Mouse (Mus musculus) hematopoietic stem cell, adult 5-6 weeks (primary cell): ENCODE measurements at regions not wholly inside any gene's neighbourhood (a gene's known extent, or its start where the extent isn't known, plus 50 kb on each side); places are given as distances from the start of the nearest gene placed in this dataset.

Experiments
- ATAC-seq, 2 experiments: fragments of 125-278 bp in 1 of 2; replicated peaks in 1 of 2; 2 replicates each; pipeline ENCODE4 v1.8.0; 2016 to 2017; ENCODE audit warnings: inconsistent platforms in 2 of 2, mild to moderate bottlenecking in 2 of 2, moderate number of reproducible peaks in 2 of 2, low read depth in 1 of 2, moderate TSS enrichment in 1 of 2; ENCODE audit not compliant: low FRiP score in 2 of 2, poor library complexity in 2 of 2, severe bottlenecking in 2 of 2, insufficient read depth in 1 of 2, low TSS enrichment in 1 of 2

- ATAC-seq = no peak
Measured at GRCm38 (mm10) chr17:74920056-74920455, 85.3 kb upstream of the Ltbp1 start.

- ATAC-seq = no peak
Measured at GRCm38 (mm10) chr17:74921413-74921812, 84.0 kb upstream of the Ltbp1 start.

GRCm38 (mm10) chr17:74922016-74922415 lies 83.4 kb upstream of the Ltbp1 start:
- ATAC-seq = no peak

- ATAC-seq = no peak
Measured at GRCm38 (mm10) chr17:74922591-74922990, 82.8 kb upstream of the Ltbp1 start.

GRCm38 (mm10) chr17:74923101-74923500 lies 82.3 kb upstream of the Ltbp1 start:
- ATAC-seq = no peak

- ATAC-seq = no peak
Measured at GRCm38 (mm10) chr17:74925131-74925530, 80.2 kb upstream of the Ltbp1 start.

GRCm38 (mm10) chr17:74927981-74928380 lies 77.4 kb upstream of the Ltbp1 start:
- ATAC-seq = no peak

GRCm38 (mm10) chr17:74931540-74931939 lies 73.8 kb upstream of the Ltbp1 start:
- ATAC-seq = no peak

GRCm38 (mm10) chr17:74941393-74941792 lies 64.0 kb upstream of the Ltbp1 start:
- no peak for ATAC-seq

- ATAC-seq = no peak
Measured at GRCm38 (mm10) chr17:74942984-74943801, 62.2 kb upstream of the Ltbp1 start.

- ATAC-seq = no peak
Measured at GRCm38 (mm10) chr17:74943802-74944193, 61.6 kb upstream of the Ltbp1 start.

GRCm38 (mm10) chr17:74945149-74945548 lies 60.2 kb upstream of the Ltbp1 start:
- ATAC-seq = no peak

GRCm38 (mm10) chr17:74948476-74948875 lies 56.9 kb upstream of the Ltbp1 start:
- no peak for ATAC-seq

GRCm38 (mm10) chr17:74950316-74950715 lies 55.1 kb upstream of the Ltbp1 start:
- ATAC-seq = no peak

- ATAC-seq = peak; percentile 8 to 32; a peak in 1 of 4 replicates
Measured at GRCm38 (mm10) chr17:74954988-74955387, 50.4 kb upstream of the Ltbp1 start.
